Mouse (Mus musculus) right cerebral cortex, postnatal 4 days (tissue): ENCODE measurements at regions not wholly inside any gene's neighbourhood (a gene's known extent, or its start where the extent isn't known, plus 50 kb on each side); places are given as distances from the start of the nearest gene placed in this dataset.

Experiments
- DNase-seq: peaks from one replicate; pipeline ENCODE4 v3.0.0-alpha.2; 2022

DNA sequence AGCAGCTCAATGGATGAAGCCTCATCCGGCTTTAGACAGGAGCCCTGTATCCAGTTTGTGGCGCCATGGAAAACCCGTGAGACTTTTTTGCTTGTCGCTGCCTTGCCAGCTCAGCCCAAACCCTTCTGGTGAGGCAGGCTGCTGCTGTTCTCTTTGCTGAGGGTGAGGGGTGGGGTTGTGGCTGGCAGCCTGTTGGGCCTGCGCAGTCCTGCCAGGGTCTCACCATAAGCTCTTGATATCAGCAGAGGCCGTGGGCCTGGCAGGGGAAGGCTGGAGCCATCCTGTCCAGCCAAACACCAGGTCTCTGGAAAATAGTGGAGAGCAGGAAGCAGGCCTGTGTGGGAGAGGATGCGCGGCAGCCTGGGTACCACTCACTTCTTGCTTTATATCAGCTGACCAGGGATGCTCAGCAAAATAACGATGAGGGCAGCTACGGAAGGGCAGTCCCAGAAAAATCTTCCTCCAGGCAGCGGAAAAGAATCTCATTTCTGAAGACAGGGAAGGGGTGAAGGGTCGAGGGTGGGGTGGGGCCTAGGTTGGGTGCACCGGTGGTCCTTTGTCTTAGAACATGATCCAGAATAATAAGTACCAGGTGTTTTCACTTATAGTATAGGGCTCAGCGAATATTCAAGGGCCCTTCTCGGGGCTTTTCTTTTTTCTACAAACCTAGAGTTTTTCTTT, 73.4 kb upstream of the Medag start:
- peak; percentile 54 for DNase-seq

DNA sequence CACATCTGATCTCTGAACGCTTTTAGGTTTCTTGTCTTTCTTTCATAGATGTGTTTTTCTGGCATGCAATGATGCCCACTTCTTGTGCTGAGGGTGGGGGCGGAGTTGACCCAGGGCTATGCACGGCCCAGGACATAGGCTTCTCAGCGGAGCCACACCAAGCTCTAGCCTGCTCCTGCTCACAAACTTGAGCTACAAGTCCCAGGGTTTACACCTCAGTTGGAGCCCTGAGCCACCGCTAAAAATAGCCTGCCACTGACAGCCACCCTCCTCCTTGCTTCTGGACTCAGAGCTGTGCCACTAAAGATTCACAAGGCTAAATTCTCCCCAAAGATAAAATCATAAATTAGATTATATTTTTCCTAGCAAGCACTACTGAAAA, 72.9 kb upstream of the Medag start:
- no peak for DNase-seq

DNA sequence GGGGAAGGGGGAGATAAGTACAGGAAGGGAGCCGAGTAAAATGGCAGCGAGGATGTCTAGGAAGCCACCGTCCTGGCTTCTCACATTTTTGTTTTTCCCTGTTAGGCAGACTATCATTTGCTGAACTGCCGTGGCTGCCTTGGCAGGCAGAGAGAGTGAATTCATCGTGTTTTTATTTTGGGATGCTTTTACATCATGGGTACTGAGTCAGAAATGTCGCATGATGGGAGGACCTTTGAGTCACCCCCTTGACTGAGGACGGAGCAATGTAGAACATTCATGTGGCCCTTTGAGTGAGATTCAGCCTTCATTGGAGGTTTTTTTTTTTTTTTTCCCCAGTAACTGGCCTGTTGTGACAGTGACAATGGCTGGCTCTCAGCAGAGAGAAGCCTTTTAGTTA, 71.2 kb upstream of the Medag start:
- DNase-seq, result no peak

DNA sequence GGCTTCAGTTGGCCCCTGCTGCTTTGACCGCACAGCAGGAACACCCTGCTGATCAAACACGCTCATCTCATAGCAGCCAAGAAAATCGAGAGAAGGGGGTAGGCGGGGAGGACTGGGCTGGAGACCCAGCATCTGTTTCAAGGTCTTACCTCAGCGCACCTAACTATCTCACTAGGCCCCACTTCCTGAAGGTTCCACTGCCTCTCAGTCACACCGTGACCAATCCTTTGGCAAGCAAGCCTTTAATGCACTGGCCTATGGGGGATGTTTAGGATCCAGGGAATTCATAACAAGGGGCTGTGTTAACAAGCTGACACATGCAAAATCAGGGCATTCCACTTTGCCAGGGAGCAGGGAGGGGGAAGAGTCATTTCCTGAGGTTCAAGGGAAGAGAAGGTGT, 70.1 kb upstream of the Medag start:
- no peak for DNase-seq

GRCm38 (mm10) chr5:149343610-149344527, 67.7 kb upstream of the Medag start:
- DNase-seq, result no peak

GRCm38 (mm10) chr5:149344528-149344855, 67.1 kb upstream of the Medag start:
- DNase-seq, result no peak

DNA sequence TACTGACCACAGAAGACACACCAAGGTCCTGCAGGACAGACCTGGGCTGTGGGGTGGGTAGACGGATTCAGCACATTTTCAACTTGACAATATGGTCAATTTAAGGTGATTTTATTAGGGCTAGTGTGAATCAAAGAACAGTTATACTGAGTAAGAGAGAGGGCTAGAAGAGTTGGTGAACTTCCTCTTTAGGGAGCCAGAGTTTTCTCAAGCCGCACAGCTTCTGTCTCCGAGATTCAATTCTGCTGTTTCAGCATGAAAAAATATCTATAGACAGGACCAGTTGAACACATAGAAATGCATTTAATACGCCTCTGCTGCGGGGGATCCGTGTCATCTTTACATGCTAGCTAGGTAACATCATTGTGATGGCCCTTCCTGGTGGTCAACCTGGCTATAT, 66.4 kb upstream of the Medag start:
- DNase-seq, result no peak

DNA sequence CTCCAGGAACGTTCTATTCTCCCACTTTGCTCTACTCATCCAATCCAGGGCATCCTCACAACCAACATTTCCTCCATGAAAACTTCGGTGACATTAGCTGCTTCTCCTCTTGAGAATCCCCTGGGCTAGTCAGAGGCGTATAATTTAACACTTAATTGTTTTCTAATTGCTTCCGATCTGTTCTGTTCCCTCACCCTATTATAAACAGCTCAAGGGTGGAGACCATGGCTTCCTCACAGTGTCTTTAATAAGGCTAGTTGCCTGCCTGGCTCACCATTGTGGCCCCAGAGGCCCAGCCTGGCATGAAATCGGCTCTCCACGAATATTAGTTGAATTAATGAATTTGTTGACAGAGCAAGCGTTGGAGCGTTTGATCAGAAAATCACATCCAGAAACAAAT, 61.9 kb upstream of the Medag start:
- DNase-seq, result no peak

DNA sequence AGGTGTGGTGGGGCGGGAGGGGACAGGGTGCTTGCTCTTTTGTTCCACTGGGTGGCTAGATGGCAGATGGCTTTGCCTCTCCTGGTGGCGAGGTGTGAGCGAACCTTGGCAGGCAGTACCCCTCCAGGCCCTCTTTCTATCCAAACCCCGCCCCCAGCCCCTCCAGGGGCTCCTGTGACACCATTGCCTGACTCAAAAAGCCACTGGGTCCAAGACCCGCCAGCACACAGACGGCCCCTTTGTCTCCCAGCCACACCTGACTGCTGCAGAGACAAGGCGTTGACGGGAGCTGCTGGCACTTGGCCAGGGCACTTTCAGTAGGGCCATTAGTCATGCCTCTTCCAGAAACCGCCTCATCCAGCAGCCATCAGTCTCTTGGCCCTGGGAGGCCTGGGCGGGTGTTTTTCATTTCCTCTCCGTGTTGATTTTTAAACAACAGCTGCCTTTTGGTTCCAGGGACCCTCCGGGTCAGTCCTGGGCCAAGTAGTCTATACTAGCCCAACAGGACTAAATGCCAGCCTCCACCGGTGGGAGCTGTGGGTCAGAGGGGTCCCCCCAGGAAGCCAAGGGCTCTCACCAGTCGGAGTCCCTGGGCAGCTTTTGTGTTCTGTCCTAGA, 58.4 kb upstream of the Medag start:
- peak; percentile 36 for DNase-seq

GRCm38 (mm10) chr5:149354448-149355115, 57.0 kb upstream of the Medag start:
- DNase-seq, result no peak

GRCm38 (mm10) chr5:149355131-149355530, 56.4 kb upstream of the Medag start:
- no peak for DNase-seq

DNA sequence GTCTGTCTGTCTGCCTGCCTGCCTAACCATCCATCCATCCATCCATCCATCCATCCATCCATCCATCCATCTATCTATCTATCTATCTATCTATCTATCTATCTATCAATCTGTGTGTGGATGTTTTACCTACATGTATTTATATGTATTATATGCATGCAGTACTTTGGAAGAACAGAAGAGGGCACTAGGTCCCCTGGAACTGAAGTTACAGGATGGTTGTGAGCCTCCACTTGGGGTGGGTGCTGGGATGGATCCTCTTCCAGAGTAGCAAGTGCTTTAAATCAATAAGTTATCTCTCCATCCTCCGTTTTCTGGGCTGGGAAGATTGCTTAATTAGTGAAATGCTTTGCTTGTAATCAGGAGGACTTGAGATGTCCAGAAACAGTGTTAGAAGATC, 54.6 kb upstream of the Medag start:
- DNase-seq, result no peak
